Mouse (Mus musculus): ENCODE results near the gene Zcchc7.
A peak's percentile ranks its signal among the peaks of the same experiment; 100 is the strongest.
"Not testable (repeated sequence)": the region's sequence is repeated elsewhere in the genome, so short reads cannot be mapped to it uniquely, and the experiment has no call there.

Zcchc7 gene

GRCm38 (mm10) chr4:44757131-44757530 lies 1.5 kb downstream of the Zcchc7 start:
- DNase-seq (ENCODE audit: low read depth, low spot score) = not testable (repeated sequence)

DNA sequence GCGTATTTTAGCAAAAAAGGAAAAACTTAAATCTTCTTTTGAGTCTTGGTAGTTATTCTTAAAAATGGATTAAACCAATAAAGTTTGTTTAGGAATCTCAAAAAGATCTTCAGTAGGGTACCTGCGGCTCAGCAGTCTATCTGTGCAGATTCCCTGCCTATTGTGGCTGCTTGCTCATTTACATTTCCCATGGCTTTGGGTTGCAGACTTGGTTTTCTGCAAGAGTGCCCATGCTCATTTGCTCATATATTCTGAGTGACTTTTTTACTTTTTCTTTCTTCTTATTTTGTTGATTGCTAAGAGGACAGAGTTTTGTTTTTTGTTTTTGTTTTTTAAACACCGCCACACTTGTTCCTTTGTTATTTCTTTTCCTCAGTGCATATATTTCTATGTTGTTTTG lies 19.2 kb downstream of the Zcchc7 start:
- no peak for DNase-seq (ENCODE audit: low read depth, low spot score)

GRCm38 (mm10) chr4:44776651-44777050 lies 21.0 kb downstream of the Zcchc7 start:
- DNase-seq (ENCODE audit: low read depth, low spot score) = no peak

DNA sequence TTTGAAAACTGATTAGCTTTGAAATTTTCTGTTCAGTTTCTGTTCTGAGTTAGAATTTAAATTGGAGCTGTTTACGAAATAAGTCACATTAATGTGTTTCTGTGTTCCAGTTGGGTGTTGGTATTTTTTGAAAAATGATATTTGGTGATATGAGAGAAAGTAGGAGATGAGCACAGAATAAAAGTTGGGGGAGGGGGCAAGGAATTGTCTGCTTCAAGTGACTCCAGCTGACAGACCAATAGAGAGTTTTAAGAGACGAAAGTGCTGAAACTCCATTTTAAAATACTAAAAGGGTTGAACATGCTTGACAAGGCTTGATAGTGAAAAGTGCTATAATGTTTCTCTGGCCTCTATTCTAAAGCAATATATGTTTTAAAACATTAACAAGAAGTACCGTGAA lies 21.4 kb downstream of the Zcchc7 start:
- DNase-seq (ENCODE audit: low read depth, low spot score) = no peak

- no peak for DNase-seq (ENCODE audit: low read depth, low spot score)
Observed at GRCm38 (mm10) chr4:44777711-44778110, 22.0 kb downstream of the Zcchc7 start.

- DNase-seq (ENCODE audit: low read depth, low spot score) = peak; percentile 33
Observed at GRCm38 (mm10) chr4:44778316-44778715, 22.6 kb downstream of the Zcchc7 start.

GRCm38 (mm10) chr4:44780462-44781157 lies 24.9 kb downstream of the Zcchc7 start:
- no peak for DNase-seq (ENCODE audit: low read depth, low spot score)

- DNase-seq (ENCODE audit: low read depth, low spot score) = no peak
Observed at GRCm38 (mm10) chr4:44781494-44781893, 25.8 kb downstream of the Zcchc7 start.

GRCm38 (mm10) chr4:44783566-44784292 lies 28.1 kb downstream of the Zcchc7 start:
- no peak for DNase-seq (ENCODE audit: low read depth, low spot score)

DNA sequence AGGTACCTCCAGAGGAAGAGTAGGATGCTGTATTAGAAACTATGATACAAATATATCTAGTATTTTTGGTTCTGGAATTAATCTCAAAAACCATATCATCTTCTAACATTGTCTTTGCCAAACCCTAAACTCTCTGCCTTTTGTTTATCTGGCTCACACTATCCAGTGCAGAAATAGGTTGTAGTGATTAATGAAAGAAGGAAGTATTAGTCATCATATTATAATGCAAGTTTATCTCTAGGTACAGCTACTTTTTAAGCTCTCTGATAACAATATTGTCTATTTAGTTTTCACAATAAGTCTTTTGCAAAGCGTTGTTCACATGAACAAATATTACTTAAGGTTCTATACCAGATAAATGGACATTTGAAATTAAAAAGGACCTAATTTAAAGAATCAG lies 57.2 kb downstream of the Zcchc7 start:
- no peak for DNase-seq (ENCODE audit: low read depth, low spot score)

DNA sequence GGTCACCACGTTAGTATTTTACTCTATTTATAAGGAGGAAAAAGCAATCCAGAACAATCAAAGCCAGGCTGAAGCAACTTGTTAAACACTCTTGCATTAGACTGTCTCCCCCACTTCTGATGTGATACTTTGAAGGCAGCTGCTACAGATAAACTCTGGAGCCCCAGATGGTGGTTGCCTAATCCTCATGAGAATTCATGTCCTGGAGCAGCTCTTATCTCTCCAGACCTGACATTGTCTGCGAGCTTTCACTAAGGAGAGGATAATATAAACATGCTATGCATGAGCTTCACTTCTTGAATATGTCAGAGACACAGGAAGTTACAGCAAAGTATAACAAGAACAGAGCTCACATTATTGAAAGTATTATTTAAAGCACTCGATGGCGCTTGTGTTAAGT lies 58.1 kb downstream of the Zcchc7 start:
- no peak for DNase-seq (ENCODE audit: low read depth, low spot score)

DNA sequence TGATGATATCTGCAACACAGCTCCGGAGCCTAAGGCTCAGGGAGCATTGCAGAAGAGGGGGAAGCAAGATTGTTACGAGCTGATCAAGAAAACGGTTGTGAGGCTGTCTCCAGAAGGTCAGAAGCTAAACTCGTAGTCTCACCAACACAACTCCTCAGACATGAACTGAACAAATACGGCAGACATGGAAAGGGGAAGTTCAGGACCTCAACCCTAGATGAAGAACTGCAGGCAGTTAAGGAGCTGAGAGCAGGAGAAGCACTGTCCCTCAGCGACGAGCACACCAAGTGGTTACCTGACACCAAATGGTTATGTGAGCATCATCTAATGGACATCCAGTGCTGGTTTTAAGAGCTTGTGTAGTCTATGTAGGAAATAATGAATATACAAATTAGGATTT lies 60.9 kb downstream of the Zcchc7 start:
- DNase-seq (ENCODE audit: low read depth, low spot score) = no peak

GRCm38 (mm10) chr4:44830609-44831008 lies 74.9 kb downstream of the Zcchc7 start:
- DNase-seq (ENCODE audit: low read depth, low spot score) = no peak

- no peak for DNase-seq (ENCODE audit: low read depth, low spot score)
Observed at GRCm38 (mm10) chr4:44851835-44852251, 96.2 kb downstream of the Zcchc7 start.

DNA sequence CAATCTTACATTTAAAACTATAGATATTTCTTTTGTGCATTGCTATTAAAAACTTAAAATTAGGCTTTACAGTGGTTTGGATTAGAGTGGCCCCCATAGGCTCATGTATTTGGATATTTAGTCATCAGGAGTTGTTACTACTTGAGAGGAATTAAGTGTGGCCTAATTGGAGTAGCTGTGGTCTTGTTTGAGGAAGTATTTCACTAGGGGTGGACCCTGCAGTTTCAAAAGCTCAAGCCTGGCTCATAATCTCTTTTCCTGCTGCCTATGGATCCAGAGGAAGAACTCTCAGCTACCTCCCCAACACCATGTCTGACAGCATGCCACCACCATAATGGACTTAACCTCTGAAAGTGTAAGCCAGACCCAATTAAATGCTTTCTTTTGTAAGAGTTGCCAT lies 115.9 kb downstream of the Zcchc7 start:
- DNase-seq (ENCODE audit: low read depth, low spot score) = no peak

DNA sequence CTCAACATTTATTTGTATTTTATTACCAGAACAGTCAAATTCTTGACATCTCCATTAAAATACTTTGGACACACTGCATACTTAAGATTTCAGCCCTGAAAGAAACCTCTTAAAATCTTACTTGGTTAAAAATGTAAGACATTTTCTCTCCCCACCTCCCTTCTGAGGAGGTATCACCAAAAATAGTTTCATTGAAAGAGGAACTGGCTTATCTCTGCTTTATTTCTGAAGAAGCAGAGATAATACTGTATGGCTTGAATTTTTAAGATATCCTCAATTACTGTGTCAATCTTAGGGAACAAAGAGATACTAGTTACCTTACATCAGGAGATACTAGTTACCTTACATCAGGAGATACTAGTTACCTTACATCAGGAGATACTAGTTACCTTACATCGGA lies 116.4 kb downstream of the Zcchc7 start:
- no peak for DNase-seq (ENCODE audit: low read depth, low spot score)

GRCm38 (mm10) chr4:44880065-44880623 lies 124.5 kb downstream of the Zcchc7 start:
- DNase-seq (ENCODE audit: low read depth, low spot score) = no peak

GRCm38 (mm10) chr4:44886143-44886542 lies 130.5 kb downstream of the Zcchc7 start:
- no peak for DNase-seq (ENCODE audit: low read depth, low spot score)

DNA sequence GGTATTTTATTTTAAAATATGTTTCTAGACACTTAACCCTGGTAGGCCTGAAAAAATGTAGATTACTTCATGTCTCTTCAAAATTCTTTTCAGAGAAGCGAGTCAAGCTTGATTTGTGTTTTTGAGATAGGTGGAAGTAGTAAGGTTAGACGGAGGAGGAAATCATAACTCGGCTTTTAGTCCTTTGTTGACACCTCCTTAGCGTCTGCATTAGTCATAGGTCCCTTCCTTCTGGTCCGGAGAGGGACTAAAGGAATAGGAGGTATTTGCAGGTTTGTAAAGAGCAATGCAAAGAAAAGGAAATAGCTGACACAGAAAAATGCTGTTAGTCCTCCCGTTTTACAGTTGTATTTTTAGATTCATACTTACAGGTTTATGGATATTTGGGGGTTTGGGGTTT lies 135.7 kb downstream of the Zcchc7 start:
- no peak for DNase-seq (ENCODE audit: low read depth, low spot score)

DNA sequence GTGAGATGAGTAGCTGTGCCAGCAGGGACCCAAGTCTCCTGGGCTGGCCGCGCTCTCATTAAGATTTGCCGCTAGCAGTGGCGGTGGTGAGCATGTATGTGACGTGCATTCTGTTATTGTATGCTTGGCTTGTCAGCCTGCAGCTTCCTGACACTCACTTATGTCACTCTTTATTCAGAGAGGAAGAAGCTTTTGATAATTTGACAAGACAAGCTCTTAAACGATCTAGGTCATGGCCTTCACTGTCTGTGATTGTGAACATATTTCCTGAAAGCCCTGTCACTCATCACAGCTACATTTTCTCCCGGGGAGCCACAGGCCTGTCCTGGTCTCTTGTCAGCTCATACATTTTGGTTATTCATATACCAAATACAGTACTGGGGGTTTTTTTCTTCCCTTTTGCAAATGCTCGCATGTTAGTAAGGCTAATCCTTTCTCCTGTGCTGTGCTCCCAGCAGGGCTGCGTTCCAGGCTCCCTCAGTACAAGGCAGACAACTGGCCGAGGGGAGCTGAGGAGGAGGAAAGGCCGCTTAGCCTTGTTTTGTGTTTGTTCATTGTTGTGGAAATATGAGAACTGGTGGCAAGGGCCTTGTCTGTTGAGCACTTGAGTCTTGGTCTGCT lies 150.1 kb downstream of the Zcchc7 start:
- DNase-seq (ENCODE audit: low read depth, low spot score) = no peak

DNA sequence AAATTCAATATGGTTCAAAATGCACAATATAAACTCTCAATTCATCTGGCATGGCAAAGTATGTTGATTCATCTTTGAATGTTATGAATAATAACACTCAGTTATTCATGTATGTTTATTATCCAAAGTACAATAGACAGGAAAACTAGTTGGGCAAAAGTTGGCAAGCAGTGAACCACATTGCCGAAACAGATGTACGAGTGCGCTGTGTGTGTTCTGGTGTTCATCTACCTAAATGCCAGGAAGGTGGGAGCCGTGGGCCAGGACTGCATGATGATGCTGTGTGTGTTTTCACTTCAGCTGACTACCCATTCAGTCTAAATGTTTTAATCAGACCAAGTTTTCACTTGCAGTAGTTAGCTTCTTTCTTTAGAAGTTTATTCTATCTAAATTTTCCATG lies 150.7 kb downstream of the Zcchc7 start:
- DNase-seq (ENCODE audit: low read depth, low spot score) = no peak

DNA sequence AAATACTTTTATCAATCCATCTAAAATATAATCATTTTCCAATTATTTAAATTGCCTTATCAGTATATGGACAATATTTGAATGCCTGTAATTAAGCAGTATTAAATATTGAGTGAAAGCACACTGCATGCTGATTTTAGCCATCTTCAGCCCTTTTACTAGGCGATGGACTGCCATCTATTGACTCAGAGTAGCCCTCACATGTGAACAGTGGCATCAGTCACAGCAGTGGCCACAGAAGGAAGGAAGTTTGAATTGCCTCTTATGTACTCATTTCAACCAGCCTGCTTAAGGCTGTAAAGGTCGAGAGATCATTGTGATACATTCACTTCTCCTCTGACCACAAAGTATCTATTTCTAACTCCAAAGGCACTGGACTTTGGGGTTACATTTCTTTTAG lies 154.4 kb downstream of the Zcchc7 start:
- no peak for DNase-seq (ENCODE audit: low read depth, low spot score)

GRCm38 (mm10) chr4:44910857-44911256 lies 155.2 kb downstream of the Zcchc7 start:
- DNase-seq (ENCODE audit: low read depth, low spot score) = no peak
